In the genomic region with DNA sequence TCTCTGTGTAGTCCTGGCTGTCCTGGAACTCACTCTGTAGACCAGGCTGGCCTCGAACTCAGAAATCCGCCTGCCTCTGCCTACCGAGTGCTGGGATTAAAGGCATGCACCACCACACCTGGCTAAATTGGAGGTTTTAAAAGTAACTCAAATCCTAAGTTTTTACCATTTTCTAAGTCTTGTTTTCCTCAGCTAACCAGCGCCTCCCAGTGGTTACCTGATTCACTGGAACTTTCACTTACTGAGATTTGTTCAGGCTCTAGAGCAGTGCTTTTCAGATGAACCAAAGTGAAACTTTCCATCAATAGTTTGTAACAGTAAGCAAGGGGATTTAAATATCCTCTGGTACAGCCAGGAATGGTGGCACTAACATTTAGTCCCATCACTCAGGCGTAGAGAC, we compare ENCODE assay signal across 7 mouse cellular contexts.
DNase-seq lines count a peak whose midpoint lies in the region; ATAC-seq and TF ChIP-seq lines count a peak whose summit lies in the region.
"Not testable (repeated sequence)": the region's sequence is repeated elsewhere in the genome, so short reads cannot be mapped to it uniquely, and the experiment has no call there.

No protein-coding gene starts in this region.

- H3K36me3 ChIP-seq in intestine, postnatal 0 days (ENCODE audit: control insufficient read depth, insufficient read depth): not testable (repeated sequence)

- TF ChIP-seq CTCF in cortical plate, adult 2 months (IDR thresholded peaks at IDR 0.05; ENCODE audit: extremely low read depth, insufficient read depth, low read length): peak; percentile 24; the same call in 1 of the 2 replicates
- TF ChIP-seq CTCF in intestine, postnatal 0 days (IDR thresholded peaks at IDR 0.05; ENCODE audit: low read depth): peak; percentile 81

- not testable (repeated sequence) for H3K4me2 ChIP-seq in intestine, postnatal 0 days (replicated peaks; ENCODE audit: low read depth)

- 41% methylated on average over 5 of the region's 5 CpGs for WGBS in intestine, postnatal 0 days

- not testable (repeated sequence) for H3K4me1 ChIP-seq in cortical plate, adult 2 months (ENCODE audit: control insufficient read depth, insufficient read depth, low read length); intestine, postnatal 0 days (replicated peaks; ENCODE audit: control insufficient read depth, insufficient read depth, low read length)

- not testable (repeated sequence) for H3K27me3 ChIP-seq in intestine, postnatal 0 days (replicated peaks; ENCODE audit: control insufficient read depth, insufficient read depth, low read length)

- not testable (repeated sequence) for H3K9ac ChIP-seq in intestine, postnatal 0 days (ENCODE audit: low read depth, low read length)

- intact Hi-C loops in left cerebral cortex, postnatal 14 days (cut with DNase I): loop anchor here (5.0 kb wide), 1 partner anchor 279 kb away; no protein-coding TSS in a partner anchor

- not testable (repeated sequence) for TF ChIP-seq POLR2A in cortical plate, adult 2 months (IDR thresholded peaks at IDR 0.05; ENCODE audit: extremely low read depth, insufficient read depth, low read length)

- peak; percentile 66 for DNase-seq in ZHBTc4 (ENCODE audit: low read depth, low spot score)
- DNase-seq in frontal cortex, postnatal 25 days (ENCODE audit: low spot score in 2 of 2): peak; percentile 3 to 12
- DNase-seq in left cerebral cortex, postnatal 14 days (ENCODE audit: low spot score in 2 of 2): peak; percentile 6 to 50
- peak; percentile 47 for DNase-seq in right cerebral cortex, postnatal 14 days

- not testable (repeated sequence) for ATAC-seq in intestine, postnatal 0 days
- ATAC-seq in megakaryocyte, adult 5-6 weeks (ENCODE audit: poor library complexity, severe bottlenecking): peak; percentile 52; the same call in 1 of the 2 replicates

- H3K4me3 ChIP-seq in cortical plate, adult 2 months (ENCODE audit: insufficient read depth, low read length); intestine, postnatal 0 days (ENCODE audit: low read depth, low read length): not testable (repeated sequence)

- not testable (repeated sequence) for H3K27ac ChIP-seq in cortical plate, adult 2 months (ENCODE audit: insufficient read depth, low read length); intestine, postnatal 0 days (ENCODE audit: low read depth, low read length)

- H3K9me3 ChIP-seq in intestine, postnatal 0 days (ENCODE audit: control insufficient read depth): not testable (repeated sequence)

Comparison
In these comparisons a context has a peak if more than half of its experiments do, and no peak if none do; other contexts are left out.
1. DNase-seq: peak in every context shown above with its lines; median percentile 66 in ZHBTc4; 47 in right cerebral cortex, postnatal 14 days; 28 in left cerebral cortex, postnatal 14 days; 8 in frontal cortex, postnatal 25 days.